Mouse (Mus musculus) cerebellum, postnatal 25 days (tissue): Measurements from ENCODE around the gene Epha7.

ENCODE experiments used
- DNase-seq, 2 experiments: peaks; one replicate each; pipeline ENCODE4 v3.0.0; 2021; ENCODE audit warnings: mixed read lengths in 2 of 2

Epha7 gene

DNA sequence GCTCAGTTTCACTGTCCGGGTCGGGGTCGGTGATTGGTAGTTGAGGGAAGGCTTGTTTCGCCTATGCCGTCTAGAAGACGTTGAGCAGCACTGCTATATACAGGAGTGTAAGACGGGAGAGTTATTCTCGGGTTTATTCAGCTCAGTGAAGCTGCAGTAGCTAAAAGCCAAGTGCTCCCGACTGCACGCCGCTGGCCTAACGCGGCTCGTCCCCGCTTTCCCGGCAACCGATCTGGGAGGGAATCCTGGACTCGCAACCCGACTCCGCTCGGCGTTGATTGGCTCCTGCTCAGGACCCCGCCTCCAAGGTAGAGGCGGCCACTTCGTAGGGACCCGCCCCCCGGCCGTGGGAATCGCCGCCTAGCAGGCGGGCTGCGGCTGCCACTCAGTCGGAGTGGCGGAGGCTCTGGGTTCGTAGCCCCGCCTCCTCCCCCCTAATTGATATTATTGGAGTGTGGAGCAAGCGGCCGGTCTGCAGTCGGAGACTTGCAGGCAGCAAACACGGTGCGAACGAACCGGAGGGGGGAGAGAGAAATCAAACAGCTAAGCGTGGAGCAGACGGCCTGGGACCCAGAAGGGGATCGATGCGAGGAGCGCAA is at the start of gene Epha7:
Epha7 (plus strand) TSS at position 441 of the 599 bp plus-strand sequence.
- peak; percentile 96 to 98 for DNase-seq

DNA sequence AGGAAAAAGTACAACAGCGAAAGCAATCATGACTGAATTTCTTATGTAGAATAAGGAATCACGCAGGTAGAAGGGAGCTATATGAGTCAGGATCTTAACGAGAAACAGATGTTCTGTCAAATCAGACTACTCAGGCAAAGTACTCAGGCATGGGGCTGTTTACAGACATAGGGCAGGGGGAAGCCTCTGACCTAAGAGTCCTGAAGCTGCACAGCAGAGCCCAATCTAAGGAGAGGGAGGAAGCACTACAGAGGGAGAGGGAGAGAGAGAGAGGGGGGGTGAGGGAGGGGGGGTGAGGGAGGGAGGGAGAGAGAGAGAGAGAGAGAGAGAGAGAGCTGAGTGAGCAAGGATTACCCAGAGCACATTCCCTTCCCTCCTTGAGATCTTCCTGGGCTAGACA is 29.0 kb upstream of the Epha7 start:
- no peak for DNase-seq

DNA sequence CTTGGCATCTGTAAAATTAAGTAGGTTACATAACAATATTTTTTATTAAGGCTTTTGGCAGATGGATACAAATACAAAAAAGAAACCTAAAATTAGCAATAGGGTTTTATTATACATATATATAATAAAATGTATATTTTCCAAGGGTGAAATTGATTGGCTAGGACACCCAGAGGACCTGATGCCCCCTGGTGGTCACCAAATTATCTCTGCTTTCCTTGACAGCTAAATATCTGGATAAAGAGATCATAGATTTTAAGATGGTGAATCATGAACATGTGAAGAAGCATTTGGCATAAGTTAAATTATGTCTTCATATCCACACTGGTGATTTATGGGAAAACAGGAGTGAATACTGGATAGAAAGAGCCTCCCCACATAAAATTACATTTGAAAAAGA is 4.1 kb upstream of the Epha7 start:
- DNase-seq: peak; percentile 15 to 55

DNA sequence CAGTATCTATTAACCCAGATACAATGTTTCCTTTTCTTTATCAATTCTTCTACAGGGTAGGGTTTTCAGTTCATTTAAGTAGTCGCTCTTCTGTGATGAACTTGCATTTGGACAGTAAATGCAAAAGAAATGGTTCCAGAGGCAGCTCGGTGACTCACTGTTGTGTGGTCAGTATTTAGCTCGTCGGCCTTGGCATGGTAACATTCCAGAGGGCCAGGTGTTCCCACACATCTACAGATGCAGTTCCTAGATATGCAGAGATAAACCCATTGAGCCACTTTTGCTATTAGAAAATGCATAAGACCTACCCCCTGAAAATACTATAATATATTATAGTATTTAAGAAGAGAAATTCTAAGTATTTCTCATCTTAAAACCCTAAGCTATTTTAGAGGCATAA is 3.2 kb upstream of the Epha7 start:
- no peak for DNase-seq

DNA sequence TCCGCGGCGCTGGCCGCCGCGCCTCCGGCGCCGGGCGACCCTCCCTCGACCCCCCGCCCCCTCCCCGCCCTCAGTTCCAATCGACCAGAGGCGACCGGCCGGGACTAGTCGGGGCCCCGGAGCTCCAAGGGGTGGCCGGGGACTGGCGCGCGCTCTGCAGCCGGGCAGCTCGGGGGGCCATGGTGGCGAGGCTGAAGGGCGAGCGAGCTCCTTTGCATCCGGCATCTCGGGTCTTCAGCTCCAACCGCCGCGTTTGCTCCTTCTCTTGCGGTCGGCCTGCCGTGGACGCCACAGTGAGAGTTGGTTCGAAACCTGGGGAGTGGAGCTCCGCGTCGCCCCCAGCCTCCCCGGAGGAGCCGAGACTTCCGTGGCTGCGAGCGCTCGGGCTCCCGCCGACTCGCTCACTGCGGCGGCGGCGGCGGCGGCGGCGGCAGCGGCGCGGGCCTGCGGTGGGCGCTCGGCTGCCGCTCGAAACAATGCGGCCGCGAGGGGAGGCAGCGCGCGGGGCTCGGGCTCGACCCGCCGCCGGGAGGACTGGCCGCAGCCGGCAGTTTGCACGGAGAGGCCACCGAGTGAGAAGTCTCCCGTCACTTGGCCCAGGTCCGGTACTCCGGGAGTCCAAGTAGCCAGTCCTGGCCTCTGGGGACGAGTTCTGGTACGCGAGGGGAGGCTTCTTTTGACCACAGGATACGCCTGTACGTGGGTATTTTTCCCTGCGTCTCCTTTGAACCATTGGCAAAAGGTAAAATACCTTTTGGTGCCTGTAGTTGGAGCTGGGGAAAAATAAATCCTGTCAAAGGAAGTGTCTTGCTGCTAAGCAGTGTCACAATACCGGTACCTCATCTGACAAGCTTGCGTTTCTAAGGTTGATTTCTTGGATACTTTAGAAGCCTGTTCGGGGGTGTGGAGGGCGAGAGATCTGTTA is 882 bp downstream of the Epha7 start:
- peak; percentile 74 to 75 for DNase-seq

DNA sequence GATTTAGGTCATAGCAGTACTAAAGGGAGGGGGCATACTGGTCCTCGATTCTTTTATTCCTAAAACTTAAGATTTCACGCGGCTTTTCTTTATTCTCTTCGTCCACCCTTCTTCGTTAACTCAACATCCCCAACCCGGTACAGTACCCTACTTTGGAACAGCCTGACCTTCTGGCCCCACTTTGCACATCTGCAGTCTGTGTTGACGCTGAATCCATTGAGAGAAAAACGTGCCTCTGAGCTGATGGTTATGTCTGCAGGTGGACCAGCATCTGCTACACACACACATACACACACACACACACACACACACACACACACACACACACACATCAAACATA is 1.5 kb downstream of the Epha7 start:
- DNase-seq: no peak

DNA sequence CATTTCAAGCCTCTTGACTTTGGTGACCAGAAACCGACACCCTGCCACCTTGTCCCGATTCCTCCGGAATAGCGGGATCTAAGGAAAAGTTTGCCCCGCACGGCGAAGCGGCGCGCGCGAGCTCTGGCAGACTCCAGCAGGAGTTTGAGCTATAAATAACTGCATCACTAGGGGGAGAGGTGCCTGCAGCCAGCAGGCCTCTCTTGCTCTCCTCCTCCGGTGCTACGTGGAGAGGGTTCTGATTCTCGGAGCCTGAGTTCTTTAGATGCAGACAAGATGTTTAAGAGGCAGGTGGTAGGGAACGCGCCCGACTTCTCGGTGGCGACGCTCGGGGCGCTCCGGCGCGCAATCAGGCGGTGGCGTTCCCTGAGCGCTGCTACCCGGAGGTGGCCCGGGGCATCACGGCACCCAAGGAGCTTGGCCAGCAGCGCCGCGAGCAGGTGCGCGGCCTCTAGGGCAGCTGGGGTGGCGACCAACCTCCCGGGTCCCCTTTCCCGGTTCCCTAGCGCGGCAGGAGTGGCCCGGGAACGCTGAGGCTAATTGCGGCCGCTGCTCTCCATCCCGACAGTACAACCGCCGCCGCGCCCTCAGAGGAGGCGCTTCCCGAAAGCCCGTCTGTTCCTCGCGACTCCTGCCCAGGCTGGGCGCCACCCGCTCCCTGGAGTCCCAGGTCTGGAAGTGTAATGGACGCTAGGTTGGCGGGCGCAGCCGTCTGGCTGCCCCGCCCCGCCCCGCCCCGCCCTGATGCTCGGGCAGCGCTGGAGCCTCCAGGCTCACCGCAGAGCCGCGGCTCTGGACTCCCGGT is 2.1 kb downstream of the Epha7 start:
- peak; percentile 85 to 88 for DNase-seq

DNA sequence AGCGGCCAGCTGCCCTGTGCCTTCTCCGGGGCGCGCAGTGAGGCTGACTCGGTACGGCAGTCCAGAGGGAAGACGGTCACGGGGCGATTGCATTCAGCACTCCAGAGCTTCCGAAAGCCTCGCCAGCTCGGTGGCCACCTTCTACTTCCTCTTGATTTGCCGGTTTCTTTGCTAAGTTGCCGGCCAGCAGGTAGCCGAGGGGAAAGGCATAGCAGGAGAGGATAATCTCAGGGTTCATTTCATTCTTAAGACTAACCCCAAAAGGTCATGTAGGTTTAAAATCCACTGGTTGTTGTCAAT is 2.6 kb downstream of the Epha7 start:
- no peak for DNase-seq

DNA sequence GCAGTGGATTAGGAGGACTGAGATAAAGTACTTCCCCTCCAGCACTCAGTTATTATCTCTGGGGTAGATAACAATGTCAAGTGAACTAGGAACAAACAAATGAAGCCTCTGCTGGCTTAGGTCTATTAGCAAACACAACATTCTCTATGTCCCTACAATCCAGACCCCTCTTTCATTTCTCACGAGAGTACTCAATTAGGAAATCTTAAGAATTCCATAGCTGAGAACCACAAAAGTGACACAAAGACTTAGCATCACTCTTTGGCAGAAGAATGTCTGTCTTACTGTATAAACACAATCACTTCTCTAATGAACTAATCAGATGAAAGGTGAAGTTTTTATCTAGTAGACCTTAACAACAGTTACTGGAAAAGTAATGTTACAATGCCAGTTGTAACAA is 10.7 kb downstream of the Epha7 start:
- no peak for DNase-seq

DNA sequence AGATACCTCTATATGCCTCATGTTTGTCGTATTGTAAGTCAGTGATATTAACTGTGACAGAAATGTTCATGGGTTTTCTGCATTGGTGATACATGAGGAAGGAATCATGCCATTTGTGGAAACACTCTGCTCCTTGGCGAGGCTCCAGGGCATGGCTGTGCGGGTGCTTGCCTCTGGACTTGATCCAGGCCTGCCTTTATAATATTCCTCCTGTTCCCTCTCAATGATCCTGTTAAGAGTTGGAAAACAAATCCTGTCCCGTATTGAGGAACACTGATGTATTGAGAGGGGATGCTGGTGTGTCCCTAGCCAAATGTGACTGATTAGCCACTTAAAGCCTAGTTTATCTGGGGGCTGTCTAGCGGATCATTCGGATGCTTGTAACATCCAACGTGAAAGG is 11.7 kb downstream of the Epha7 start:
- peak; percentile 74 to 89 for DNase-seq

DNA sequence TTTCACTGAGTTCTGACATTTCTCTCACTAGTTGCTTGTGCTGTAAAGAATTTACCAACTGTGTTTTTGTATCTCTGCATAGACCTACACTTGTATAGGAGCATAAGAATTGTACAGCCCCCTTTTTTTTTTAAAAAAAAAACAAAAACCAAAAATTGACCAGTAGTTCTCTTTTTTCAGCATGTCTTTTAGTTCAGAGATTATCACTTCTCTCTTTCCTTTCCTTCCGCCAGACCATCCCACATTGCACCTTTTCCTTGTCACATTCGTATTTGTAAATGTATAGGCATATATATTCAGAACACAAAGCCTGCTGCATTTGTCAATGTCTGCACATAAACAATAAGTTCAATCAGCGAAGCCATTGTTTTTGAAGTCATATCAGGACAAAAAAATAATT is 24.7 kb downstream of the Epha7 start:
- no peak for DNase-seq

DNA sequence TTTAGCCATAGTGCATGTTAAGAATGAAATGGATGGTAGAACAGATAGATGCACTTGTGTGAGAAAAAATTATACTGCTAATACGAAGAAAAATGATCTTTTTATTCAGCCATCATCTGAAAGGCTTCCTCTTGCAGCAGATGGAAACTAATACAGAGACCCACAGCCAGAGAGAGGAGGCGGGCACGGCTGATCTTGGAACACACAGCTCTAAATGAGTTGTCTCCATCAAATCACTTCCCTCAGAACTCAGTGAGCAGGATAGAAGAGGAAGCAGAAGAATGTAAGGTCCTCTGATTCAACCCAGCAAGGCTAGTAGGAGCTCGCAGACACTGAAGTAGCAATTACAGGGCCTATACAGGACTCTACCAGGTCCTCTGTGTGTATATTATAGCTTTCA is 33.4 kb downstream of the Epha7 start:
- DNase-seq: no peak

DNA sequence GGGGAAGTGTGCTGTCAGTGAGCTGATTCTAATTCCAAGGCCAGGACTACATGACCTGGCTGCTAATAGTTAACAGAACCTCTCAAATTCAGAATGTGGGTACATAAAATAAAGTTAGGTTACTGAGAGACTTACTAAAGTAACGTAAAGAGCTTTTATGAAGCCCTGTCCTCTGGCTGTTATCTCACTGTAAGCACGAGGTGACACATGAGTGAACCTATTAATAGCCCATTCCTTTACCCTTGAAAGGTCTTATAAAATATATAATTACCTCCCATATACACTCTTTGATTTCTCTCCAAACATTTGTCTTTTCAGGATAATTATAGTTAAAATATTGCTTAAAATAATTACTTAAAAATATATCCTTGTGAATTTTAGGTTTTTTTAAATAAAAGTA is 37.5 kb downstream of the Epha7 start:
- DNase-seq: no peak

DNA sequence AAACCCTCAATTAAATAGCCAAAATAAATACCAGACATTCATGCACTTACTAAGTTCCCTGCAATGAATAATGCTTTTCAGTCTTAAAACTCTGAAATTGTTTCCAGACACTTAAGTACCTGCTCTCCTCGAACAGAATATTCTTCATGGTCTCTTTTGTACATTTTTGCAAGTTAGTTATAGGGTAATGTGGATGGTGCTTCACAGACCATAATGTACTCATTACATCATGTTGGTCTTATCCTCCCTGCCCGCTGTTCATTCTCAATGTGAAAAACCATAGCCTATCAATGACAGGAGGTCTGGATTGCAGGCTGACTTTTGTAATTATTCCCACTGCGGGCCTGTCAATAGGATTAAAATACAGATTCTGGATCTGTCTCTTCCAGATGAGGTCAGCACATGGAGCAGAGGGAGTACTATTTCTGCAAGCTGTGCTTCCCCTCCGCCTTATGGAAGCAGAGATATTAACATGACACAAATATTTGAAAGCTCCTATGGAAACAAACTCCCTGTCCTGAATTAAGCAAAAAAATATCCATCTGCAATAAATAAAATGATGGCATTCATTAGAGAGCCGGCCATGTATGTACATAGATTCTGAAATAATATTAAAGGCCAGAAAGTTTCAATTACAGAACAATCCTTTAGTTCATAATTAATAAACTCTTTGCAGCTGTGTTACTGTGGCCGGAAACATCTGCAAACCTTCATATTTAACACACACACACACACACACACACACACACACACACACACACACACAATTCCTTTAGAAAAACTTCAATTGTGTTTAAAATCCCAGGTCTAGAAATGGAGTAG is 50.1 kb downstream of the Epha7 start:
- DNase-seq: no peak

DNA sequence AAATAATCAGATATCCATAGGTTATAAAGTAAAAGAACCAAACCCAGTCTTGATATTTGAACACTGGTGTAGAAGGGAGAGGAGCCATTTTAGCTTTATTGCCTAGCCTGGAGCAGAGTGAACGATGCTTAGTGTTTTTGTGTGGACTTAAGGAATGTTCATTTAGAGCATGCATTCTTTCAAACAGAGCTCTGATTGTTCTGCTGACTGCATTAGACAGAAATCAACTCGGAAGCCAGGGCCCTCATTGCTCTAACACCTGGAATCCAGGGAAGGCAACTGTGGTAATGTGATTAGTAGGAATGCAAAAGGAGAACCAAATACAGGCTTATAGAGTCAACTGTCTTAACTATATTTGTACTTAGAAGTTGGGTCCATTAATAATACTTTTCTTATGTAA is 53.5 kb downstream of the Epha7 start:
- DNase-seq: no peak

DNA sequence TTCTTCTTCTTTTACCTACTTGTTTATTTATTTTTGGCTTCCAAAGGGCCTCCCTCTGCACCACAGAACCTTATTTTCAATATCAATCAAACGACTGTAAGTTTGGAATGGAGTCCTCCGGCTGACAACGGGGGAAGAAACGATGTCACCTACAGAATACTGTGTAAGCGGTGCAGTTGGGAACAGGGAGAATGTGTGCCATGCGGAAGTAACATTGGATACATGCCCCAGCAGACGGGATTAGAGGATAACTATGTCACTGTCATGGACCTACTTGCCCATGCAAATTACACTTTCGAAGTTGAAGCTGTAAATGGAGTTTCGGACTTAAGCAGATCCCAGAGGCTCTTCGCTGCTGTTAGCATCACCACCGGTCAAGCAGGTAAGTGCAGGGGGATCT is 58.7 kb downstream of the Epha7 start:
- no peak for DNase-seq

DNA sequence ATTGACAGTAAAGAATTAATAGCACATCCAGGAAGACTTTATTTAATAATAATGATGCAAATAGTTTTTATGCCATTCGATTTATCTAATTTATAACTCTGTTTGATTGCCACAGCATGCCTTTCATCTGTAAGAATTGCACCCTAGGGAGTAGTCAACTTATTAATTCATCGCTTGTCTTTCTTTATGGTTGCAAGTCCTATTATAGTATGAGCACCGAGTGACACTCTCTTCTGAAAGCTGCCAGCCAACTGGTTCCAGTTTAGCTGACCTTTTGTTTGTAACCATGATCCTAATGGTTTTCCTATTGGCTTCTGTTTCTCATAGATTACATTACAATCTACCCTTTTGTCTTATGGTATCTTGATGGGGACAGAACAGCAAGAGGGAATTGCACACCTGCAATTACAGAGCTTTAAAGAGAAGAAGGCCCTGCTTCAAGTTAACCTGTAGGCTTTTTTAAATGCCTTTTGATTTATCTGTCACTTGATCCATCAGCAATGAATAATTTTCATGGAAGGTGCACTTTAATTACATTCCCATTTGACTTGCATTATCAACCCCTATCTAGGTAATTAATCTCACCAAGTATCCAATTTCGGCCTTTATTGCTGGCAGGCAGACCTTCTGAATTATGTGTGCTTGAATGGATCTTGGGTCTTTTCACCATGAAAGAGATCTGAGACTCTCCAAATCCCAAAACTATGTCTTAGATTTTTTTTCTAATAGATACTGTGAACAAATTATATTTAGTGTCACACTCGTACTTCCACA is 68.5 kb downstream of the Epha7 start:
- no peak for DNase-seq

DNA sequence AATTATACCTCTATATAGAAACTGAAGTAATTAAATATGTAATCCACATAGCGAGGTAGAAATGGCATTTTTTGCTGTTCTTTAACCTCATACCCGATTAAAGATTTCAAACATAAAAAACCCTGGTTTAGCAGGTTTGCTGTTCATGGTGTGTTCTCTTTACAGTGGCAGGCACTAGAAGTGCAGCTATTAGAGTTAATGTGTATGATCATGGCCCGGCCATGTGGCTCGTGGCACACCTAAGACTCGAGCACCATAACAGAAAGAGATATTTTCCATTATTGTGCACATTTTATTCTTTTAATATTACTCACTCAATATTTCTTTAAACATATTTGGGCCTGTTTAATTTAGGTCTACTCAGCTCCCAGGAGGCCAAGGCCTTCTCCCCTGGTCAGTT is 76.7 kb downstream of the Epha7 start:
- DNase-seq: no peak

DNA sequence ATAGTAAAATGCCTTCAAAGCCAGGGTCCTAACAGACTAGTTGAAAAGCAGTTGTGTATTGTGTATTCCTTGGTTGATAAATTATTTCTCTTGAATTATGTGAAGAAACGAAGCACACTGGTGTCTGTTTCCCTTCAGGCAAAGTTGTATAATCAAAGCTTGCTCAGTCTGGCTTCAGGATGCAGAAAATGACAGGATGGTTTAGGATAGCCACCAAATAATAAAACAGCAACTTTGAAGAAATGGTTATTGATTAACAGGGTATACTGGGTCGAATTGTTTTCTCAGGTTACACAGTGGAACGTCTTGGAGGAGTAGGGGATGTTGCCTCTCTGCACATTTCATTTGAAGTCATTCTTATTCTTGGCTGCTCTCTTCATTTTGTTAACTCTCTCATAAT is 77.2 kb downstream of the Epha7 start:
- no peak for DNase-seq

DNA sequence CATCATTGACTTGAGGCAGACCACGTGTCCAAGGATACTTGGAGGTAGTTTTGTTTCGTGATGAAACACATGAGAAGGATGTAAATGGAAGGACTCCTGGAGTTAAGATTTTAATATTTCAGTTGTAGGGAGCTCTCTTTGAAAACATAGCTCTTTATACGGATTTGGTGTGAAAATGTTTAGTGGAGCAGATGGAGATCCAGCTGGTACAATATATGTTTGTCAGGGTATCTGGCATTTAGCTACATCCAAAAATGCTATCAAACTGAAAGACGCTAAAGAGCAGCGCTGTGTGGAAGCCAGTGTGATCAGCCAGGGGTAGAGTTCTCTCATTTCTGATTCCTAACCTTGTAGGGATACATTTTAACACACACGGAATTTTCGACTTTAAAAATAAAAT is 82.5 kb downstream of the Epha7 start:
- DNase-seq: peak in 1 of 2 experiments; percentile 11

DNA sequence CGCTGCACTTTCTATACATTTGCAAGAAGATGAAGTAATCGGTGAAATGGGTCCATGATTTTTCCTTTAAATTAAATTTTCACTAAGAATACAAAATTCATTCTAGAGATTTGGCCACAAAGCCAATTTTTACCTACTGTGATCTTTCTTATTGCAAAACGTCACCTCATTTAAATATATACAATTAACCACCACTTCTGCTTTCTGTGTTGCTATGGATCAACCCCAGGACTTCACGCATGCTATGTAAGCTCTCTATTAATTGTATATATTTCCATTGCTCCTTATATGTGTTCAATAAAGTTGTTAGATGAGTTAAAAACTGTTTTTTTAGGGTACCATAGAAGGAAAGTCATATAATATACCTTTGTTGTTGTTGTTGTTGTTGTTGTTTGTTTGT is 86.4 kb downstream of the Epha7 start:
- no peak for DNase-seq

DNA sequence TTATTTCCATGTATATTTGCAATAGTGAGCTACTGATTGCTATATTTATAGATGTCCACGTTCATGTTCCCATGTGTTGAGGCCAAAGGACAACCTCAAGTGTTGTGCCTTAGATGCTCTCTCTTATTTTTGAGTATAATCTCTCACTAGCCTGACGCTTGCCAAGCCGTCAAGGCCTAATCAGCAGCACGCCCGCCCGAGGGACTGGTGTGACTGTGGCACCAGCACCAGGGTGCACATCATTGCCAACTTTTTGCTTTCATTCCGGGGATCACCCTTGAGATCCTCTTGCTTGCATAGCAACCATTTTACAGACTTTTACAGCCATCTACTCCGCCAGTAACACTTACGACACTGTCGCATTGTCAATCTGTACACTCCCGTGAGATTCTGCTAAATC is 86.9 kb downstream of the Epha7 start:
- DNase-seq: peak in 1 of 2 experiments; percentile 12
